Mouse (Mus musculus) lung, embryonic 15.5 days (tissue): ENCODE data around the gene Pds5a. TPM values are rescaled to one million over a fixed set of nuclear protein-coding genes. Genes with fewer than 3 reads are reported as not detected.
A peak's percentile ranks its signal among the peaks of the same experiment; 100 is the strongest.
"Not testable (repeated sequence)": the region's sequence is repeated elsewhere in the genome, so short reads cannot be mapped to it uniquely, and the experiment has no call there.

ENCODE experiments used
- ATAC-seq: fragments of 200-750 bp; cut with Nextera tagmentation; 2 replicates; pipeline ENCODE4 v1.8.0; 2017; ENCODE audit warnings: moderate number of reproducible peaks, borderline replicate concordance; ENCODE audit not compliant: low FRiP score, low TSS enrichment; ENCODE audit errors: extremely low read depth
- H3K27ac ChIP-seq: fragments of 300-500 bp; sonication (generic); 2 replicates; pipeline ENCODE4 v1.5.1; 2015; ENCODE audit warnings: moderate library complexity, mild to moderate bottlenecking, inconsistent platforms
- H3K27me3 ChIP-seq: fragments of 300-500 bp; sonication (generic); 2 replicates; pipeline ENCODE4 v1.6.1; 2015; ENCODE audit warnings: inconsistent platforms
- H3K36me3 ChIP-seq: fragments of 300-500 bp; sonication (generic); 2 replicates; pipeline ENCODE4 v1.6.1; 2015; ENCODE audit warnings: inconsistent platforms
- H3K4me1 ChIP-seq: fragments of 300-500 bp; sonication (generic); 2 replicates; pipeline ENCODE4 v1.6.1; 2015; ENCODE audit warnings: inconsistent platforms
- H3K4me2 ChIP-seq: fragments of 300-500 bp; sonication (generic); 2 replicates; pipeline ENCODE4 v1.6.1; 2015; ENCODE audit warnings: inconsistent platforms, mild to moderate bottlenecking, moderate library complexity
- H3K4me3 ChIP-seq: fragments of 300-500 bp; sonication (generic); 2 replicates; pipeline ENCODE4 v1.5.1; 2015; ENCODE audit warnings: mild to moderate bottlenecking, inconsistent platforms
- H3K9ac ChIP-seq: fragments of 300-500 bp; sonication (generic); 2 replicates; pipeline ENCODE4 v1.6.1; 2015; ENCODE audit warnings: inconsistent platforms
- H3K9me3 ChIP-seq: fragments of 300-500 bp; sonication (generic); 2 replicates; pipeline ENCODE4 v1.6.1; 2016; ENCODE audit warnings: inconsistent platforms
- WGBS: fragments of 180-500 bp; shearing (Covaris S2); methylation state at CpG from one replicate; pipeline ENCODE4 v1.1.7; 2015; 5-methylcytosine and 5-hydroxymethylcytosine counted together
- polyA plus RNA-seq: library from polyadenylated mRNA; unstranded; fragments of >200 nt; fragmentation: Nextera tagmentation; extraction: Ambion mirVana; gene quantifications from 2 replicates; pipeline ENCODE4 v1.2.1, GENCODE M21; 2015

Gene Pds5a
- polyA plus RNA-seq, 1 experiment from 2014 or later: 71.7 TPM

GRCm38 (mm10) chr5:65710267-65710666 lies 12.2 kb upstream of the Pds5a start:
- Histone ChIP-seq H3K9me3 (no peaks in the 10 kb centered on the region), H3K4me3 (no peak overlapping the region), H3K4me1 (no peaks in the 10 kb centered on the region), H3K4me2 (no peak overlapping the region), H3K9ac (no peak overlapping the region), H3K27me3 (no peaks in the 10 kb centered on the region), H3K36me3 (no peaks in the 10 kb centered on the region), H3K27ac (no peak overlapping the region)
- no peak for ATAC-seq
- WGBS: 42% methylated on average over 8 of the region's 8 CpGs

- WGBS: 46% methylated on average over 5 of the region's 5 CpGs
- Histone ChIP-seq H3K4me2 (no peak overlapping the region), H3K4me3 (no peak overlapping the region), H3K27me3 (no peaks in the 10 kb centered on the region), H3K9ac (no peak overlapping the region), H3K27ac (no peak overlapping the region), H3K9me3 (no peaks in the 10 kb centered on the region), H3K4me1 (no peaks in the 10 kb centered on the region), H3K36me3 (no peaks in the 10 kb centered on the region)
- ATAC-seq: no peak
These were observed 8.9 kb upstream of the Pds5a start for GRCm38 (mm10) chr5:65706979-65707378.

DNA sequence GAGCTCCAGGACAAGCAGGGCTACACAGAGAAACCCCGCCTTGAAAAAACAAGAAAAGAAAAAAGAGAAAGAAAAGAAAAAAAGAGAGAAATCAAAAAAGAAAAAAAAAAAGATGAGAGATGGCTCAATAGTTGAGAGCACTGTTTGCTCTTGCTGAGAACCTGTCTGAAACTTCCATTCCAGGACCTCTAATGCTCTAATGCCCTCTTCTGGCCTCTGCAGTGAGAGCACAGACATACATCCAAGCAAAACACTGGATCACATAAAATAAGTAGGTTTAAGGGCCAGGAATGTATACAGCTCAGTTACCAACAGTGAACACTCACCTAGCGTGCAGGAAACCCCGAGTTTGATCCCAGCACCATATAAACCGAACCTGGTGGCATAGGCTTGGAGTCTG lies 8.1 kb upstream of the Pds5a start:
- Histone ChIP-seq H3K4me1 (no peaks in the 10 kb centered on the region), H3K9me3 (no peaks in the 10 kb centered on the region), H3K36me3 (no peaks in the 10 kb centered on the region), H3K27ac (no peak overlapping the region), H3K4me3 (no peak overlapping the region), H3K27me3 (no peaks in the 10 kb centered on the region), H3K4me2 (no peak overlapping the region), H3K9ac (no peak overlapping the region)
- ATAC-seq: no peak
- WGBS: 80% methylated on average over 4 of the region's 4 CpGs

- Histone ChIP-seq H3K36me3 (no peaks in the 10 kb centered on the region), H3K4me2 (no peak overlapping the region), H3K27ac (no peak overlapping the region), H3K9ac (no peak overlapping the region), H3K4me3 (no peak overlapping the region), H3K4me1 (no peaks in the 10 kb centered on the region), H3K27me3 (no peaks in the 10 kb centered on the region), H3K9me3 (no peaks in the 10 kb centered on the region)
- WGBS: 69% methylated on average over 12 of the region's 12 CpGs
- no peak for ATAC-seq
These were observed 6.9 kb upstream of the Pds5a start for GRCm38 (mm10) chr5:65704765-65705678.

- Histone ChIP-seq H3K9ac (no peak overlapping the region), H3K4me1 (peaks cover 6% of the 10 kb centered on the region; the same call in 1 of the 2 replicates), H3K27me3 (no peaks in the 10 kb centered on the region), H3K36me3 (no peaks in the 10 kb centered on the region), H3K4me3 (no peak overlapping the region), H3K4me2 (no peak overlapping the region), H3K9me3 (no peaks in the 10 kb centered on the region), H3K27ac (no peak overlapping the region)
- WGBS: 62% methylated on average over 9 of the region's 9 CpGs
- ATAC-seq: no peak
These were observed 5.2 kb upstream of the Pds5a start for GRCm38 (mm10) chr5:65703261-65703660.

GRCm38 (mm10) chr5:65700102-65700501 lies 2.0 kb upstream of the Pds5a start:
- Histone ChIP-seq H3K36me3 (no peaks in the 10 kb centered on the region), H3K27ac (no peak overlapping the region), H3K4me3 (no peak overlapping the region), H3K4me2 (no peak overlapping the region), H3K27me3 (no peaks in the 10 kb centered on the region), H3K9ac (no peak overlapping the region), H3K4me1 (peaks cover 18% of the 10 kb centered on the region), H3K9me3 (no peaks in the 10 kb centered on the region)
- ATAC-seq: no peak
- WGBS: 87% methylated on average over 5 of the region's 5 CpGs

GRCm38 (mm10) chr5:65699146-65699545 lies 1.1 kb upstream of the Pds5a start:
- Histone ChIP-seq H3K4me2 (peak overlapping the region; percentile 60), H3K9me3 (no peaks in the 10 kb centered on the region), H3K9ac (peak overlapping the region; percentile 94), H3K27me3 (no peaks in the 10 kb centered on the region), H3K4me3 (peak overlapping the region; percentile 86), H3K27ac (peak overlapping the region; percentile 99), H3K4me1 (peaks cover 26% of the 10 kb centered on the region), H3K36me3 (peaks cover 7% of the 10 kb centered on the region)
- no peak for ATAC-seq
- WGBS: 70% methylated on average over 10 of the region's 10 CpGs

DNA sequence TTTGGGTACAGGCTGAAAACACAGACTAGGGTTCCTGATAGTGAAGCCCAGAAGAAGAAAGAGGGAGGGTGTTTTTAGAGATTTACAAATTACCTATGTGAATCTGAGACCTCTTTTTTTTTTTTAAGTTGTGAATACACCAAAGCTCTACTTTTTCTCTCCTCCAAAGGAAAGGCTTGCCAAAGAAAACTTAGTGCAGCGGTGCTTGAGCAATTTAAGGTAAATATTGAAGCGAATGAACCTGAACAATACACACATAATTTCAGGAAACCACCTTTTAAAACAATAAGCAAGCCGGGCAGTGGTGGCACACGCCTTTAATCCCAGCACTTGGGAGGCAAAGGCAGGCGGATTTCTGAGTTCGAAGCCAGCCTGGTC lies 675 bp upstream of the Pds5a start:
- Histone ChIP-seq H3K4me2 (peak overlapping the region; percentile 60), H3K4me3 (peak overlapping the region; percentile 86), H3K9ac (peak overlapping the region; percentile 94), H3K36me3 (peaks cover 10% of the 10 kb centered on the region), H3K27ac (peak overlapping the region; percentile 99), H3K27me3 (no peaks in the 10 kb centered on the region), H3K4me1 (peaks cover 26% of the 10 kb centered on the region), H3K9me3 (no peaks in the 10 kb centered on the region)
- ATAC-seq: no peak
- 19% methylated on average over 6 of the region's 6 CpGs for WGBS

DNA sequence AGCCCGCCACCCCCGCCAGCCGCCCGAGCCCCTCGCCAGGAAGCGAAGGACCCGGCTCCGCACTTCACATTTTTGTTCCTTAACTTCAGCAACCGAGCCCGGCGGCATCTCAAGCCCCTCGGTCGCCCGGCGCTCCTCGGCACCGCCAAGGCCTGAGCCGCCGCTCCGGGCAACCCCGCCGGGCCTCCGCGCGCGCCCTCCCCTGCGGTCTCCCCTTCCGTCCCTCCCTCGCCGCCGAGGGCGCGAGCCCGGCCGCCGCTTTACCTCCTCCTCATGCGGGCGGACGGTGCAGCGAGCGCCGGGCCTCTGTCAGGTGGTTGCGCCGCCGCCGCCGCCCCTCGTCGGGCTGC lies 612 bp downstream of the Pds5a start:
- Histone ChIP-seq H3K9me3 (no peaks in the 10 kb centered on the region), H3K4me3 (peak overlapping the region; percentile 86), H3K36me3 (peaks cover 13% of the 10 kb centered on the region), H3K27me3 (no peaks in the 10 kb centered on the region), H3K4me1 (peaks cover 26% of the 10 kb centered on the region), H3K27ac (peak overlapping the region; percentile 99), H3K4me2 (peak overlapping the region; percentile 60), H3K9ac (peak overlapping the region; percentile 94)
- 0% methylated on average over 49 of the region's 49 CpGs for WGBS
- peak; percentile 56 for ATAC-seq

DNA sequence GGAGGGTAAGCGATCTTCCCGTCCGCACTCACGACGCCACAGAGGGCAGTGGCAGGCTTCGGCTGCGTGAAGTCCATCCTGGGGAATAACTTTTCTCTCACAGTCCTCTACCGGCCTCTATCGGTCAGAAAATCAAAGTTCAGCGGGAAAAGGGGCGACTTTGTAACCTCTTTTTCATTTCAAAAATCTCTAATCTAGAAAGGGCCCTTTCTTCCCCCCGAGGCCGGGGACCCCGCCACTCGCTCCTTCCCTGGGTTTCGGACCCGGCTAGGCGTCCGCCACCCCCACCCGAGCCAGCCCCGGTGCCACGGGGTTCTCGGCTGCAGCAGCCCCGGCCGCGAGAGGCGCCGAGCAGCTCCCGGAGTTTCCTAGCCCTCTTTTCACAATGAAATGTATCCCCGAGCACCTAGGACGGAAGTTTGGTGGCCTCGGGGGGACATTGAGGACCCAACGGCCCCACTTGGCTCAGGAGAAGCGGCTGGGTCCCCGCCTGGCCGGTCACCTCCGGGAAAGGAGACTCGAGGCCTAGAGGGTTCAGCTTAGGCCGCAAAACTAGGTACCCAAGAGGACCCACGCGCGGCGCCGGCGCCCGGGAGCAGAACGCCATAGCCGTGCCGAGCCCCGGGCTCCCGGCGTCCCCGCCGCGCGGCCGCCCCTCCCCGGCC lies 1.1 kb downstream of the Pds5a start:
- Histone ChIP-seq H3K9ac (peak overlapping the region; percentile 94), H3K4me3 (peak overlapping the region; percentile 86), H3K4me2 (peak overlapping the region; percentile 60), H3K4me1 (peaks cover 26% of the 10 kb centered on the region), H3K27me3 (no peaks in the 10 kb centered on the region), H3K9me3 (no peaks in the 10 kb centered on the region), H3K36me3 (peaks cover 18% of the 10 kb centered on the region), H3K27ac (peak overlapping the region; percentile 99)
- under 1% methylated on average over 58 of the region's 58 CpGs for WGBS
- peak; percentile 27 for ATAC-seq

- H3K27ac ChIP-seq, H3K4me3 ChIP-seq, H3K27me3 ChIP-seq, H3K9ac ChIP-seq, H3K9me3 ChIP-seq, ATAC-seq, H3K4me2 ChIP-seq: not testable (repeated sequence)
- Histone ChIP-seq H3K4me1 (peaks cover 23% of the 10 kb centered on the region), H3K36me3 (peaks cover 22% of the 10 kb centered on the region)
- 72% methylated on average over 3 of the region's 3 CpGs for WGBS
These were observed 4.0 kb downstream of the Pds5a start for GRCm38 (mm10) chr5:65694076-65694475.

DNA sequence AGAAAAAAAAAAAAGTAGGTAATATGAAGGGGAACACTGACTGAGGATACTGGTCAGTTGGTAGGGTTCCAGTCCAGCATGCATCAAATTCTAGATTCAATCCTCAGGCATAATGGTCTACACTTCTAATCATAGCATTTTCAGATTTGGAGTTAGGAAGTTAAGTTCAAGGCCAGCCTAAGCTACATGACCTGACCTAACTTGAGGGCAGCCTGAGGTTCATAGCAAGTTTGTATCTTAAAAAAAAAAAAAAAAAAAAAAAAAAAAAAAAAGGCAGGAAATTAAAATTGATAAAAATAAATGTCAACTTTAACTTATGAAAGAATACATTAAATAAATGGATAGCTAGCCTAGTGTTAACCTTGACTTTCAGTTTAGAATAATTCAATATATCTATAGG lies 5.1 kb downstream of the Pds5a start:
- Histone ChIP-seq H3K27me3 (no peaks in the 10 kb centered on the region), H3K4me3 (no peak overlapping the region), H3K27ac (no peak overlapping the region), H3K4me2 (no peak overlapping the region), H3K9me3 (no peaks in the 10 kb centered on the region), H3K9ac (no peak overlapping the region), H3K4me1 (peaks cover 20% of the 10 kb centered on the region), H3K36me3 (peaks cover 24% of the 10 kb centered on the region)
- no peak for ATAC-seq
